Mouse (Mus musculus): Measurements from ENCODE around the gene Tmem231.

GRCm38 (mm10) chr8:111954844-111955594 lies 21.3 kb upstream of the Tmem231 start:
- no peak for TF ChIP-seq GATA1 (IDR thresholded peaks at IDR 0.05; ENCODE audit: low read length)
- TF ChIP-seq TAL1 (IDR thresholded peaks at IDR 0.05; ENCODE audit: low read length), result no peak

Measured in erythroblast, embryonic 14.5 days (primary cell).